Mouse (Mus musculus) ovary, adult 18-20 months (tissue): Measurements from ENCODE around the gene Scd4.
"Not testable (repeated sequence)": the region's sequence is repeated elsewhere in the genome, so short reads cannot be mapped to it uniquely, and the experiment has no call there.

Experiments used
- DNase-seq: peaks from one replicate; pipeline ENCODE4 v3.0.0; 2022; ENCODE audit warnings: low spot score, mixed read lengths

The Scd4 gene

DNA sequence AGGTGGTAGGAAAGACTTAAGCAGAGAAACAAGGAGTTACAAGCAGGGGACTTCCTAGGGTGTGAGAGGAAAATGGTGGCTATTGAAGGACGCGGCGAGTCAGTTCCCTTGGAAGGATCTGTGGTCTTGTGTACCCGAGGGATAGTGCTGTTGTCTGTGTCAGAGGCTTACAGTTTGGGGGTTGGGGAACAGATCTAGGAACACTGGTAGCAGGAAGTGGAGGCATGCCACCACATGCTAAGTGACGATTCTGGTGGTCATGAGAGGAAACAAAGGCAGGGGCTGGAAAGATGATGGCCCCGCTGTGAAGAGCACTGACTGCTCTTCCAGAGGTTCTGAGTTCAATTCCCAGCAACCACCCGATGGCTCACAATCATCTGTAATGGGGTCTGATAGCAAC, 32.4 kb upstream of the Scd4 start:
- no peak for DNase-seq

DNA sequence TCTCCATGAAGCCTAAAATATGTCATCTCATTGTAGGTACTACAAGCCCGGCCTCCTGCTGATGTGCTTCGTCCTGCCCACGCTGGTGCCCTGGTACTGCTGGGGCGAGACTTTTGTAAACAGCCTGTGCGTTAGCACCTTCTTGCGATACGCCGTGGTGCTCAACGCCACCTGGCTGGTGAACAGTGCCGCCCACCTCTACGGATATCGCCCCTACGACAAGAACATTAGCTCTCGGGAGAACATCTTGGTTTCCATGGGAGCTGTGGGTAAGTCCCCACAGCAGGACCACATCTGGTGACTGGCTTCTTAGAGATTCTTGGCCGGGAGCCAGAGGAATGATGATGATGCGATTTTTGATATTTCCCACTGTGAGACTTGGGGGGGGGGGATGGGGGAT, 31.7 kb upstream of the Scd4 start:
- DNase-seq = no peak

- DNase-seq = no peak
Observed at GRCm38 (mm10) chr19:44301671-44302305, 31.1 kb upstream of the Scd4 start.

GRCm38 (mm10) chr19:44302901-44303300, 30.0 kb upstream of the Scd4 start:
- DNase-seq = no peak

GRCm38 (mm10) chr19:44303502-44303901, 29.4 kb upstream of the Scd4 start:
- DNase-seq = no peak

DNA sequence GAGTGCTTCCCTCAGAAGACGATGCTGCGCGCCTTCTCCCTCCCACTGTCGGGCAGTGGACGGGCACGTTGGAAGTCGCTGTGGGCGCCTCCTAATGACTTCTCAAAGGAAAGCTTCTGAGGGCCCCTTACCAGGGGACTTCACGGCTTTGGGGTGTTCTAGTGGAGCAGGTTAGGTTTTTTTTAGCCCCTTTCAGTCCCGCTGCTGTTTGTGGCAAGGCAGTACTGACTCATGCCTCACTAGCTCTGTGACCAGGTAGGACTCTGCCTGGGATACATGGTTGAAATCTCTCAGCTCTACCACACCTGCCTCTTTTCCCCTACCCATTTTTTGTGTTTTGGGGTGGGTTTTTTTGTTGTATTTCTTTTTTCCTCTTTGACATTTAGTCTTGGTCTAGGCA, 28.5 kb upstream of the Scd4 start:
- DNase-seq = no peak

DNA sequence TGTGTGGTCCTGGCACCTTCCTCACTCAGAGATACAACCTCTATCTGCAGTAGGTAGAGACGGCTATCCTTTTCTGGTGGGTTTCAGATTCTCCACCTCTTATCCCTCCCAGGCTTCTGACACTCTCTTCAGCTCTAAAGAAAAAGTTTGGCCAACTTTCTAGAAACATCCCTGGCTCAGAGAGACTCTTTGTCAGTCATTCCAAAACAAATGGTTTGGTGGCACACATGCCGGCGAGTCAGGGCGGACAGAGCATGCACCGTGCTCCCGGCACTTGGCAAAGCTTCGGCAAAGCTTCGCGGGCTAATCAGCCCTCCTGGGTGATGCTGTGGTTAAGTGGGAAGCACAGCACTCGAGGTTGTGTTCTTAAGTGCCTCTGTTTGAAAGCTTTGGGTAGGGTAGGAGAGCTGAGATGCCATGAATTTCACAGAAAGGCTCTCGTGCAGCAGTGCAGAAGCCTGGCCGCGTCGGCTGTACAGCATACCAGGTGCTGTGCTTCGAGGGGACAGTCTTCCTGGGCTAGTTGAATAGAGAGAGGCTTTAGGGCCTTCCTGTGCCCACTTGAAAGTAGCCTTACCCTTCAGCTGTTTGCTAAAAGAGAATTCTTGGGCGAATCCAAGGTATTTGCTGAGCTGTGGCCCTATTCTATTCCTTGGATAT, 27.9 kb upstream of the Scd4 start:
- no peak for DNase-seq

- no peak for DNase-seq
Observed at GRCm38 (mm10) chr19:44305701-44306100, 27.2 kb upstream of the Scd4 start.

DNA sequence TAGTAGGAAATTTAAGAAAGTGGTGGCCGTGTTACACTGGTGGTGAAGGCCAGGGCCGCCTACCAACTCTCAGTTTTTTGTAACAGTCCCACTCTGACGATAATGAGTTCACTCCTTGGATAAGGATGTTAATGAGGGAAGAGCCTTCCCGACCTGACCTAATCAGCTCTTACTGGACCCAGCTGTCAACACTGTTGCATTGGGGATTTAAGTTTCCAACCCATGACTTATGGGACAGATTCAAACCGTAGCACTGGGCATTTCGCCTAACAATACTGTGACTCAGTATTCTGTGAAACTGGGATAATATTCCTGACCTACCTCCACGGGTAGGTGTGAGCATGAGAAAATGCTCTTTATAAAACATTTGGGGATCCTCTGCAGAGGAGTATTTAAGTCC, 26.7 kb upstream of the Scd4 start:
- no peak for DNase-seq

- no peak for DNase-seq
Observed at GRCm38 (mm10) chr19:44307101-44307914, 25.6 kb upstream of the Scd4 start.

DNA sequence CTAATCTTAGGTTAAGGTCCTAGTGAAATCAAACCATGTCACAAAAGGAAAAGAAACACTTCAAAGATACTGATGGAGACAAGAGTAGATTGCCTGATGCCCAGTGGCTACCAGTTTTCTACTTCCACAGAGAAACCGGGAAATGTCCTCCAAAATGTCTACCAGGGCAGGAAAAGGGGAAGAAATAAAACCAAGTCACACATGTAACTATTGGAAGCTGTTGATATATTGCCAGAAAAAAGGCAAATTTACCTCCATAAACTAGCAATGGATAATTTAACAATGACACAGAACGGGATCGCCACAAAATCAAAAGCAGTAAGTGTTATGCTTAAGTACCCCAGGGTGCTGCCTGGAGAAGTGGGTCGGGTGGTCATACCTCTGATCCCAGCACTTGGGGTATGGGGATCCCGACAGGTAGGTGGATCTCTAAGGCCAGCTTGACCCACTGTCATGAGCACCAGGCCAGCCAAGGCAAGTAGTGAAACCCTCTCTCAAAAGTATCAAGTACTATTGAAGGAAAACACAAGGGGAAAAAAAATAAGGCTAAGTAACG, 24.9 kb upstream of the Scd4 start:
- DNase-seq = no peak

- DNase-seq = no peak
Observed at GRCm38 (mm10) chr19:44308611-44309246, 24.2 kb upstream of the Scd4 start.

GRCm38 (mm10) chr19:44309351-44310154, 23.3 kb upstream of the Scd4 start:
- DNase-seq = no peak

GRCm38 (mm10) chr19:44310155-44310575, 22.7 kb upstream of the Scd4 start:
- not testable (repeated sequence) for DNase-seq

- no peak for DNase-seq
Observed at GRCm38 (mm10) chr19:44310814-44311213, 22.1 kb upstream of the Scd4 start.

DNA sequence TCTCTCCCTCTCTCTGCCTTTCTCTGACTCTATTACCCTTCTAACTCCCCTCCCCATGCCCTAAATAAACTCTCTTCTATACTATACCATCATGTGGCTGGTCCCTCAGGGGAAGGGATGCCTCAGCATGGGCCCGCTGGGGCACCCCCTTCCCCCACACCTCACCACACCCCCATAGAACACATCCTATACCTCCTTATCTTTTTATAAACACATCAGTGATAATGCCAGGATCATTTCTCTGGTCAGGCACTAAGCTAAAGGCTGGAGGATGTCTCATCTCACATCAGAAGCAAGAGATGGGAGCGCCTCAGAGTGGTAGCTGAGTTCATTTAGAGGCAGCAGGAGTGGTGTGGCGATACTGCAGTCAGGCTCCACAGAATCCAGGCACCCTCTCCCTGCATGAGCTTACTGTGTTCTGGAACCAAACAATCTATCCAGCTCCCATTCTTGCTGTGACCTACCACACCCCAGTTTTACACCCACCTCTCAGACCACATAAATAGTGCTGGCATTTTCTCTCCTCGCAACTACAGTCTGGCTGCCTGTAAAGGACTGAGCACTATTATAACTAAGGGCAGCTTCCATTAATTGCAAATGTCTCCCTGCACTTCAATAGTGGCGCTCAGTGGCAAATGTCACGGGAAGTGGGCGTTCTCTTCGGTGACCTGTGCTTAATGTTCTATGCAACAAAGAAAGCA, 21.4 kb upstream of the Scd4 start:
- no peak for DNase-seq

DNA sequence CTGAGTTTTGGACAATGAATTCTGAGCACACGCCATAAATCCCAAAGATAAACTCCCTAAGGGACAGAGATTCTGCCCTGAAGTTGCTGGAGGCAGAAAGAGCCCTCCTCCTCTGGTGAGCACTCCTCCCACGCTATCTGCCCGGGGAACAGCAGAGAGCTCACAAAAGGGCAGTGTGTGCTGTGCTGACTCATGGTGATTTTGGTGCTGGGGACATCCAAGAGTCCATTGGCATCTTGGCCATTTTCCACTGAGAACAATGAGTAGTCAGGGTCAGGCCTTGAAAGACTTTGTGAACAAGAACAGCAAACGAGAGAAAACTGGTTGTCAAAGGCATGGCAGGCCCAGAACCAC, 20.9 kb upstream of the Scd4 start:
- peak; percentile 76 for DNase-seq

- DNase-seq = no peak
Observed at GRCm38 (mm10) chr19:44313066-44313465, 19.8 kb upstream of the Scd4 start.

DNA sequence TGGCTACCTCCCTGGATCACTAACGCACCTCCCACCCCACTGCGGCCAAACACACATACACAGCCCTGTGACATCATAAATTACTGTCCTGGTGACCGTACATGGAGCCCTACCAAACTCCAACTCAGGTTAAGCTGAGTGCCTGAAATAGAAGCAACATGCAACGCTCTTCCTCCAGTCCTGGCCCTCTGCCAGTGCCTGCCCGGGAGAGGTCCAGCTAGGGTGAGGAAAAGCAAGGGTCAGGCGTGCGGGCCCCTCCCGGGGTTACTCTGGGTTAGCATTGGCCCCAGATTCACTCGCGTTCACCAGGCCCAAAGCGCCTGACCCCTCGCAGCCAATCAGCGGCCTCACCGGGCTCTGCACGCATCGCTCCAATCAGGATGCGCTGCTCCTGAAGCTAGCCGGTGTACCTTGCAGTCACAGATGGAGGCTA, 18.5 kb upstream of the Scd4 start:
- DNase-seq = peak; percentile 83

- DNase-seq = peak; percentile 68
Observed at GRCm38 (mm10) chr19:44314871-44315414, 17.9 kb upstream of the Scd4 start.
